Mouse (Mus musculus) lung, adult 2 months (tissue): ENCODE data around the gene Sptbn4.
A peak's percentile ranks its signal among the peaks of the same experiment; 100 is the strongest.

Experiments used
- CTCF ChIP-seq: fragments of 200-500 bp; IDR thresholded peaks from 2 replicates; pipeline ENCODE4 v1.5.1; 2011; ENCODE audit warnings: mild to moderate bottlenecking, low read length, control low read depth; ENCODE audit not compliant: insufficient read depth
- POLR2A ChIP-seq: fragments of 200-500 bp; IDR thresholded peaks from 2 replicates; pipeline ENCODE4 v1.6.1; 2011; ENCODE audit warnings: low read depth, mild to moderate bottlenecking, control low read depth, low read length, borderline replicate concordance; ENCODE audit errors: extremely low read depth

GRCm38 (mm10) chr7:27314393-27314792 lies 133.1 kb downstream of the Sptbn4 start:
- TF ChIP-seq CTCF (0 out of 2 replicates have a peak, but pooled peaks have one; percentile 10), POLR2A (no peak)
